Mouse (Mus musculus) neutrophil, adult 5-6 weeks (primary cell): ENCODE data around the gene Tstd3. TPM values are rescaled to one million over a fixed set of nuclear protein-coding genes. Genes with fewer than 3 reads are reported as not detected.

Experiments used
- ATAC-seq: fragments of 151-379, 151-347 bp; 2 replicates; pipeline ENCODE4 v1.8.0; 2017; ENCODE audit warnings: mild to moderate bottlenecking, moderate TSS enrichment; ENCODE audit not compliant: insufficient number of reproducible peaks, poor library complexity, low FRiP score, severe bottlenecking; ENCODE audit errors: extremely low read depth
- total RNA-seq: library from RNA; stranded (forward); fragments of 200-1000 nt; gene quantifications from 2 replicates; pipeline ENCODE4 v1.2.3, GENCODE M21; 2017

Gene Tstd3
- total RNA-seq = 8.3 and 11.4 TPM in 2 replicates

GRCm38 (mm10) chr4:21766863-21767304 is at the start of gene Tstd3, which contains the start of gene Usp45:
Tstd3 (minus strand) TSS chr4:21767212.
Usp45 (plus strand) TSS chr4:21767156.
- peak; percentile 100 for ATAC-seq

- ATAC-seq = peak; percentile 73; the same call in 1 of the 2 replicates
Measured at GRCm38 (mm10) chr4:21814029-21814428, 47.0 kb upstream of the Tstd3 start.

GRCm38 (mm10) chr4:21812635-21813034 is 45.6 kb upstream of the Tstd3 start:
- no peak for ATAC-seq

GRCm38 (mm10) chr4:21810608-21811007 is 43.6 kb upstream of the Tstd3 start:
- no peak for ATAC-seq

- no peak for ATAC-seq
Measured at GRCm38 (mm10) chr4:21807204-21807603, 40.2 kb upstream of the Tstd3 start.

- no peak for ATAC-seq
Measured at GRCm38 (mm10) chr4:21801620-21802019, 34.6 kb upstream of the Tstd3 start.

GRCm38 (mm10) chr4:21801013-21801412 is 34.0 kb upstream of the Tstd3 start:
- no peak for ATAC-seq

GRCm38 (mm10) chr4:21793631-21794030 is 26.6 kb upstream of the Tstd3 start:
- no peak for ATAC-seq

- no peak for ATAC-seq
Measured at GRCm38 (mm10) chr4:21789836-21790235, 22.8 kb upstream of the Tstd3 start.

GRCm38 (mm10) chr4:21788903-21789302 is 21.9 kb upstream of the Tstd3 start:
- ATAC-seq = no peak

- ATAC-seq = no peak
Measured at GRCm38 (mm10) chr4:21786268-21786667, 19.3 kb upstream of the Tstd3 start.

GRCm38 (mm10) chr4:21780816-21781726 is 14.1 kb upstream of the Tstd3 start:
- ATAC-seq = no peak

- ATAC-seq = peak; percentile 44; the same call in 1 of the 2 replicates
Measured at GRCm38 (mm10) chr4:21776946-21777265, 9.9 kb upstream of the Tstd3 start.

GRCm38 (mm10) chr4:21776091-21776945 is 9.3 kb upstream of the Tstd3 start:
- peak; percentile 94 for ATAC-seq

GRCm38 (mm10) chr4:21772306-21772705 is 5.3 kb upstream of the Tstd3 start:
- ATAC-seq = no peak

GRCm38 (mm10) chr4:21771064-21771463 is 4.1 kb upstream of the Tstd3 start:
- ATAC-seq = no peak

GRCm38 (mm10) chr4:21766171-21766862 is 695 bp downstream of the Tstd3 start:
- no peak for ATAC-seq

GRCm38 (mm10) chr4:21763827-21764226 is 3.2 kb downstream of the Tstd3 start:
- ATAC-seq = no peak
